Mouse (Mus musculus) megakaryocyte, adult 5-6 weeks (primary cell): ENCODE data around the gene Insrr. TPM values are rescaled to one million over a fixed set of nuclear protein-coding genes. Genes with fewer than 3 reads are reported as not detected.
A peak's percentile ranks its signal among the peaks of the same experiment; 100 is the strongest.
"Not testable (repeated sequence)": the region's sequence is repeated elsewhere in the genome, so short reads cannot be mapped to it uniquely, and the experiment has no call there.

Experiments
- ATAC-seq: 2 replicates; pipeline ENCODE4 v1.8.0; 2016; ENCODE audit warnings: mild to moderate bottlenecking, inconsistent platforms; ENCODE audit not compliant: poor library complexity, severe bottlenecking
- total RNA-seq, 2 experiments: library from RNA; stranded (forward) in 1 of 2; stranded (reverse) in 1 of 2; fragments of 153-499, 151-499 nt in 1 of 2; fragments of 221-1000, 200-1000 nt in 1 of 2; gene quantifications; 2 replicates each; pipeline versions ENCODE4 v1.2.3 to v1.2.4; 2015 to 2017

Gene Insrr
- total RNA-seq, 2 experiments from 2014 or later = not detected

- no peak for ATAC-seq
These were observed 25.7 kb upstream of the Insrr start for GRCm38 (mm10) chr3:87771088-87771487.

- no peak for ATAC-seq
These were observed 18.5 kb upstream of the Insrr start for GRCm38 (mm10) chr3:87778283-87778682.

- no peak for ATAC-seq
These were observed 17.7 kb upstream of the Insrr start for GRCm38 (mm10) chr3:87779086-87779485.

GRCm38 (mm10) chr3:87783282-87784023, 13.3 kb upstream of the Insrr start:
- ATAC-seq = no peak

- ATAC-seq = no peak
These were observed 11.6 kb upstream of the Insrr start for GRCm38 (mm10) chr3:87785156-87785555.

- no peak for ATAC-seq
These were observed 11.0 kb upstream of the Insrr start for GRCm38 (mm10) chr3:87785626-87786214.

GRCm38 (mm10) chr3:87789248-87789647, 7.5 kb upstream of the Insrr start:
- no peak for ATAC-seq

- ATAC-seq = no peak
These were observed 7.0 kb upstream of the Insrr start for GRCm38 (mm10) chr3:87789768-87790167.

- ATAC-seq = no peak
These were observed 1.8 kb upstream of the Insrr start, which contains the start of gene Ntrk1 for GRCm38 (mm10) chr3:87794922-87795325. Gene Ntrk1 (minus strand): TSS chr3:87795162.

GRCm38 (mm10) chr3:87795336-87796277, 1.1 kb upstream of the Insrr start:
- ATAC-seq = peak; percentile 43; the same call in 1 of the 2 replicates

GRCm38 (mm10) chr3:87801681-87802080, 4.9 kb downstream of the Insrr start:
- no peak for ATAC-seq

GRCm38 (mm10) chr3:87804038-87804677, 7.4 kb downstream of the Insrr start:
- ATAC-seq = peak; percentile 47; the same call in 1 of the 2 replicates

GRCm38 (mm10) chr3:87809322-87809962, 12.7 kb downstream of the Insrr start:
- no peak for ATAC-seq

- ATAC-seq = no peak
These were observed 14.5 kb downstream of the Insrr start for GRCm38 (mm10) chr3:87811297-87811696.

GRCm38 (mm10) chr3:87812413-87812812, 15.7 kb downstream of the Insrr start:
- no peak for ATAC-seq

GRCm38 (mm10) chr3:87812873-87813272, 16.1 kb downstream of the Insrr start:
- no peak for ATAC-seq

GRCm38 (mm10) chr3:87816166-87816565, 19.4 kb downstream of the Insrr start:
- ATAC-seq = peak; percentile 35; the same call in 1 of the 2 replicates

- peak; percentile 85 for ATAC-seq
These were observed 19.9 kb downstream of the Insrr start for GRCm38 (mm10) chr3:87816646-87817093.

GRCm38 (mm10) chr3:87818226-87818625, 21.5 kb downstream of the Insrr start:
- no peak for ATAC-seq

- ATAC-seq = not testable (repeated sequence)
These were observed 27.5 kb downstream of the Insrr start, which contains the start of gene Pear1 for GRCm38 (mm10) chr3:87824206-87824605. Gene Pear1 (minus strand): TSS chr3:87824306.
